Mouse (Mus musculus): Measurements from ENCODE around the gene Pkhd1.
A peak's percentile ranks its signal among the peaks of the same experiment; 100 is the strongest.

Pkhd1 gene

GRCm38 (mm10) chr1:20617849-20618530 lies at the start of gene Pkhd1:
Gene Pkhd1, minus strand, starts transcription at chr1:20618064.
- no peak for DNase-seq (ENCODE audit: low read depth)

DNA sequence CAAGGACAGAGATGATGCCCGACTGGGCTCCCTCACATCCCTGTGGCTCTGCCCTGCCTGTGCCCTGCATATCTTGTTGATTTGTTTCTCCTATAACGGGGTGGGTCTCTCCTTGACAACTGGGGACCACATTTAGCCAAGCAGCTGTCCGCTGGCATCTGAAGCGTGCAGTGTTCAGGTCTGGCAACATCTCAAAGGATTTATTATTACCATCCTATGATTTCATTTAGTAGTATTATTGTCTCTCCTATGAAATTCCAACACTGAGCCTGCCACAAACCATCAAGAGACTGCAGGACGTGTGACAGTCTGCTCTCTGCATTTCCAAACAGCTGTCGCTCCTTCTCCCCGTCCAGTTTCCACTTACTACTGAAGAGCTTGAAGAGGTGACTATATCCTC lies 49.7 kb upstream of the Pkhd1 start:
- DNase-seq (ENCODE audit: low read depth): no peak

GRCm38 (mm10) chr1:20666233-20666632 lies 48.4 kb upstream of the Pkhd1 start:
- no peak for DNase-seq (ENCODE audit: low read depth)

- DNase-seq (ENCODE audit: low read depth): no peak
Measured at GRCm38 (mm10) chr1:20655085-20655484, 37.2 kb upstream of the Pkhd1 start.

GRCm38 (mm10) chr1:20653513-20654506 lies 35.9 kb upstream of the Pkhd1 start:
- DNase-seq (ENCODE audit: low read depth): no peak

- no peak for DNase-seq (ENCODE audit: low read depth)
Measured at GRCm38 (mm10) chr1:20634856-20635255, 17.0 kb upstream of the Pkhd1 start.

- no peak for DNase-seq (ENCODE audit: low read depth)
Measured at GRCm38 (mm10) chr1:20633276-20633869, 15.5 kb upstream of the Pkhd1 start.

- DNase-seq (ENCODE audit: low read depth): no peak
Measured at GRCm38 (mm10) chr1:20624564-20624963, 6.7 kb upstream of the Pkhd1 start.

DNA sequence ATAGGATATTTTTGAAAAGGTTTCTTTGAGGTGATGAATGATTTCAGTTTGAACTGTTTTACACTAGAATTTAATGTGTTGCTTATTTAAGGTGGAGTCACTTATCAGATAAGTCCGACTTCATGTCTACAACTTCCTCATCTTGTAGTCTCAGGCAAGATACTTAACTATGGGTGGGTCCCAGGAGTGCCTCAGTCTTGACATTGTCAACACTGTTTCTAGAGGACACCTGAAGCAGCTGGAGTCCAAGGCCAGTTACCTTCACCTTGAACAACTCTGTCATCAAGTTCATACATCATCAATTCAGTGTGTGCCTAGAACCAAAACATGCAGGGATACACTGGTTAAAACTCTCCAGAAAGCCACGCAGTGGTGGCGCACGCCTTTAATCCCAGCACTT lies 5.5 kb upstream of the Pkhd1 start:
- no peak for DNase-seq (ENCODE audit: low read depth)

DNA sequence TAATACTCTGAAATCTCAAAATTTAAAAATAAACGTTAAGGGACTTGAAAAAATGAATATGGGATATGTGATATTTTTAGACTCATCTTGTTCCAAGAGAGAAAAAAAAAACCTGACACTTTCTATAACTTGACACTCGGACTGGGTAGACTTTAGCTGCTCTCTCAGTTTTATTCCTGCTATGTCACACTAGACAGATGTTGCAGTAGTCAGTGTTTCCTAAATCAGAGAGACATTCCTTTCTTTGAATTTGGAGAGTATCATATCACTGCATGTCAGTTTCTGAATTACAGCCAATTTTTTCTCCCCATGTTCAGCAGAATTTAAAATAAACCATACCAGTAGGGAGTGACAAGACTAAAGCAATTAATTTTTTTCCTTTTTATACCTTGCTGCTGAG lies 2.7 kb upstream of the Pkhd1 start:
- no peak for DNase-seq (ENCODE audit: low read depth)

DNA sequence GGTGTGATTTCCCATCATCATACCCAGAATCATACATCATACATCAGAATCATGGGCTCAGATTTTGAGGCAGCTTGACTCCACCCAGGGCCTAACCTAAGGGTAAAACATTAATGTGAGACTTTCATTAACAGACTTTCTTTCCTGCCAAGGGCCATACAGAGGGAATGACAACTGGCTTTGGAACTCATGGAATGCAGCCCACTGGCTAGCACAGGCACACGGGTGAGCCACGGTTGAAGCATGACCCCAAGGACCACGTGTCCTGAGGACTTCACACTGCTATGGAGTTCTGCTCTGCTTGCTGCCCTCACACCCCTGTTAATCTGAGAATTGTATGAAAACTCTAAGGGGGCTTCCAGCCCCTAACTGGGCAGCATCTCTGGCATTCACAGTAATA lies 1.5 kb upstream of the Pkhd1 start:
- no peak for DNase-seq (ENCODE audit: low read depth)

DNA sequence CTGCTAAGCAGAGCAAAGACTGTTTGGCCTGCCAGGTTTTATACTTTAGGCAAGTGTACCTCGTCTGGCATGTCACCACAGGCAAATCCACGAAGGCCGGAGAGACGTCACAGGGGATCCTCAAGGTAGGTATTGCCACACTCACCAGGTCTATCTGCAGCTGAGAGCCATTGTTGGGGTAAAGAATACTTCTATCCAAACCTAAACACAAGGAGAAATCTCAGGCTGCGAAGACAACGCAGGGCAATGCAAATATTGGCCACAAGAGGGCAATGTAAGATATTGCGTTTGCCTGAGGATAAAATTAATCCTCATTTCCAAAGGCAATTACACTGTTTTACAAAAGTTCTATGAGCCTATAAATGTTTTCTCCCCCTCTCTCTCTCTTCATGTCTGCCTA lies 5.2 kb downstream of the Pkhd1 start:
- DNase-seq (ENCODE audit: low read depth): peak; percentile 24

DNA sequence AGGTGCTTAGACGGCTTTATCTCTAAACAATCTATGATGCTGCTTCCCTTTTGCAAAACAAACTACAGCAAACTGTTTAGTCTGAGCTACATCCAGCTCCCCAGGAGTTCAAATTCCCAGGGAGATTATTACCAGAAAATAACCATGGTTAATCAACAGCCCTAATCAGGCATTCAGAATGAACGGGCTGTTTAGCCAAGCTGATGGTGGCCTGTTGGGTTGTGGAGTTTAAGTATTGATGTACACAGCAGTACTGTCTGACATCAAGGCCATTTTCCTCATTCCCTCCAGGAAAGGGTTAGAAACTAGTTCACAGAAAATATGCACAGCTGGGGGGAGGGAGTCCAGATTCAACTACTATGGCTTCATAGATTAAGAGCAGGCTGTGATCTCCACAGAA lies 12.4 kb downstream of the Pkhd1 start:
- no peak for DNase-seq (ENCODE audit: low read depth)

DNA sequence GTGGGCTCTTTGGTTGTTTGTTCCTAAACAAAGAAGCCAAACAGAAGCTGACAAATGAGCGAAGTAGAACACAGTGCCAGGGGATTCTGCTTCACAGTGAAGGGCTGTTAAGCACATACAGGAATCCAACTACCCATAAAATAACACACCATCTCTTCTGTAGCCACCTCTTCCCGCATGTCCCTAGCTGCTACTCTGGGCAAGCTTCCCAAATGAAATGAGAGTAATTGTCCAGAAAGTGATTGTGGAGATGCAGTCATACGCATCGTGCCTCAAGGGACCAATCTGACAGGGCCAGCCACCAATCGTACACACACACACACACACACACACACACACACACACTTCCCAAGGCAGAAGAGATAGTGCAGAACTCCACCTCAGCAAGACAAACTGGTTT lies 27.4 kb downstream of the Pkhd1 start:
- DNase-seq (ENCODE audit: low read depth): no peak

DNA sequence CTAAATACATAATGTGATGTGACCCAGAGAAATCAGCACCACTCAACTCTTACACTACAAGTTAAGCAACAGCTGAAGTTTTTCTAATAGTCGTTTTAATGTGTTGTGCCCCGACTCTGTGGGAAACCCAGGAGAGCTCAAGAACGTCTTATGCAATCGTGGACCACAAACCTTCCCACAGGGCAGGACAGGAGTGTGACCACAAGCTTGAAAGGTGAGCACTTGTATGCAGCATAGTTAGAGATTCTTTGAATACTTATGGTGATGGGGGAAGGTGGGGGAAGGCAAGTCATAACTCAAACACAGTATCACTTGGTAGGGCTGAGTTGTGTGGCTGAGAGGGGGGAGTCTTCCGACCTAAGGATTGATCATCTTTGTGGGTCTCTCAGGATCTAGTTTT lies 46.4 kb downstream of the Pkhd1 start:
- DNase-seq (ENCODE audit: low read depth): no peak

- DNase-seq (ENCODE audit: low read depth): no peak
Measured at GRCm38 (mm10) chr1:20569430-20569829, 48.4 kb downstream of the Pkhd1 start.

DNA sequence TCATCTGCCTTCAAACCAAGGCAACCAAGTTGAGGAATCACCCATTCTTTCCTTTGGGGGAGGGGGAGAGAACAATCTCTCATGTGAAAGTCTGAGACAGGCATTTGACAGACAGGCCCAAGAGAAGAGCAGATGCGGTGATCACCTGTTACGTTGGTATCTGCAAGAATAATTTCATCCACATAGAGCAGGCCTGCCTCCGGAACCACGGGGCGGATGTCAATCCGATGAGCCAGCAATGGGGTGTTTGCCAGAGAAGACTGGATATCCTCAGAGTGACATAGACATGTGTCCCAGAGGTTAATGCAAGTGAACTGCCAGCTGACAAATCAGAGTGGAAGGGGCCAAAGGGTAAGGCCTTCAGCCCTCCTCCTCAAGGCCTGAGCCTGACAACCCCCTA lies 59.4 kb downstream of the Pkhd1 start:
- DNase-seq (ENCODE audit: low read depth): no peak

- DNase-seq (ENCODE audit: low read depth): peak; percentile 44
Measured at GRCm38 (mm10) chr1:20554398-20554797, 63.5 kb downstream of the Pkhd1 start.

DNA sequence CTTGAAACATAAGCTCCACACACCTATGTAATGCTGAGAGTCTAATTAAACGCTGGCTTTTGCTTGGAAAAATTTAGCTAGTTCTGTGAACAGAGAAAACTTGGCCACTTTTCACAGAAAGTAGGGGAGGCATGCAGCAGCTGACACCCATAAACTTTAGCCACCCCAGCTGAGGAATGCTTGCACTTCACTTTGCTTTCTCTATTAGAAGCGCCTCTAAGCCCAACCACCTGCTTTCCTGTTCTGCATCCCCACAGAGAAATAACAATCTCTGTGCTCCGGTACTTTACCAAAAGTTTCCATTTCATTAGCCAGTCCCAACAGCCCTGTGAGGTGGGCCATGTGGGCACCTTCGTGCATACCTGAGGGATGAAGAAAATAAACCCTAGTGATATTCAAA lies 66.5 kb downstream of the Pkhd1 start:
- DNase-seq (ENCODE audit: low read depth): no peak

DNA sequence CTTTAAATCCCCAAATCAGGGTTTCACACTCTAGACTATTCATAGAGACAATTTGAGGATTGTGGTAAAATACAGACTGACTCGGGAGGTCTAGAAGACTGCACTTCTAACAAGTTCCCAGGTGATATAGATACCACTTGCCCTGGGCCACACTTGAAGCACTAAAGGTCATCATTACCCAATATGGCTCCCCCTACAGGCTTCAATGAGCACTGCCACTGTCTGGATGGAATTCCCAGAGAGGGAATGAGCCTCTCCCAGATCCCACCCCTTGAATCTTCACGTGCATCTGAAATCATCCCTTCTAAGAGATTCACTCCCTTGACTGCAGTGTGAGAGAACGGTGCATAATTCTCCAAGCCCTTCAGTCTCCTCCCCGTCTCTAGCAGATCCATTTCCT lies 73.3 kb downstream of the Pkhd1 start:
- DNase-seq (ENCODE audit: low read depth): no peak

DNA sequence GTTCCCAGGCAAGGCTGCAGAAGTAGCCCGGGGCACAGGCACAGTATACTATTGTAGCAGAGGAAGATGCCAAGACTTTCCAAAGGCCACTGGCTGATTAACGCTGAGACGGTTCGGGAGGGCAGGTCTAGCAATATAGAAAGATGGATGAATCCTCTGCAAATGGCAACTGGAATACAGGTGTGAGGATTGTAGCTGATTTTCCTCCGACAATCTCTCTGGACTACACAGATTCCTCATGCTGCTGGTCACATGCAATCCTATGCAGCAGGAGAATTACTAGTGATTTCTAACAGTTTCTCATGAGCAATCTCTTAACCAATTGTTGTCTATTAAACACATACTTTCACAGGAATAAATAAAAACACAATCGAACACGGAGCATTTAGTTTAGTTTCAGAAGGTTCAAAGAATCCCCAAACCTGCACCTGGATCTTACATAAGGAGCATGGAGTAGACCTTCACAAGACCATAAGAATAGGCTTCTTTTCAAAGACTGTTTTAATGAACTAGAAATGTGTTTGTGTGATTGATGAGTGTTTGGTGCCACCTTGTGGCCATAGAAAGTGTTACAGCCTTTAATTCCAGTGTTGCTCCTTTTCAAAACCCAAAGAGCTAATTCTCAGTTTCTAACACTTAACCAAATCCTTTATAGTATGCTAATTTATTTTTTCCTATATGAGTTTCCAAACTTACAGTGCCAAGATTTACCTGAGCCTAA lies 104.3 kb downstream of the Pkhd1 start:
- DNase-seq (ENCODE audit: low read depth): peak; percentile 52

- no peak for DNase-seq (ENCODE audit: low read depth)
Measured at GRCm38 (mm10) chr1:20498965-20499364, 118.9 kb downstream of the Pkhd1 start.

All from 416B (cell line).